Mouse (Mus musculus): ENCODE measurements around the gene 1700029I15Rik. TPM values are rescaled to one million over a fixed set of nuclear protein-coding genes. Genes with fewer than 3 reads are reported as not detected.

The 1700029I15Rik gene
- polyA plus RNA-seq, 2 experiments, result 0.85 to 1.1 TPM

DNA sequence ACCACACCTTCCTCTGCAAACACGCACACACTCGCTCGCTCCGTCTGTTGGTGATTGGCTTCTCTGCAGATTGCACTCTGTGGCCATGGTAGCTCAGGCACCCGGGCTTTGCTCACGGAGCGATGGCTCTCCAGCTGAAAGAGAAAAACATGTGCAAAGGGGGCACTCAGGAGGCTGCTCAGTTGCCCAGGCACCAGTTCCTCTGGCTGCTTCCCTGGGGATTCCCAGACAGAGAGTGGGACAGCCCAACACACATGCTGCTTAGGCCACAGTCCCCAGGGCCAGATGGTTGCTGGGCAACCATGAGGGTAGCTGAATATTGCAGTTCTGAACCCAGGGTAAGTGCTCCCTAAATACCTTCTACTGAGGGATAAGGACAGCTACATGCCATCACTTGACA is 23.3 kb downstream of the 1700029I15Rik start:
- Histone ChIP-seq H3K4me1 (replicated peaks; ENCODE audit: control insufficient read depth in 2 of 2, insufficient read depth in 2 of 2, low read length in 1 of 2) (peaks cover 0 to 2% of the 10 kb centered on the region in 2 experiments; a peak in 1 of 4 replicates), H3K9ac (replicated peaks) (no peak overlapping the region), H3K4me3 (ENCODE audit: insufficient read depth in 1 of 2, low read depth in 2 of 2, low read length in 2 of 2) (no peak overlapping the region), H3K9me3 (ENCODE audit: control insufficient read depth, low read length) (no peaks in the 10 kb centered on the region), H3K27me3 (ENCODE audit: control insufficient read depth, insufficient read depth, low read length) (peaks cover 8% of the 10 kb centered on the region), H3K4me2 (ENCODE audit: low read depth) (no peak overlapping the region), H3K36me3 (replicated peaks; ENCODE audit: control insufficient read depth, insufficient read depth, low read depth) (peaks cover 6% of the 10 kb centered on the region), H3K27ac (no peak overlapping the region)
- TF ChIP-seq EP300 (IDR thresholded peaks at IDR 0.05; ENCODE audit: low read depth) (no peak), CTCF (IDR thresholded peaks at IDR 0.05; ENCODE audit: low read depth) (no peak)
- DNase-seq (ENCODE audit: low read depth in 3 of 3, low spot score in 3 of 3), result no peak
- ATAC-seq (ENCODE audit: insufficient read depth), result no peak
- WGBS (ENCODE audit: insufficient replicate concordance), result 83% methylated on average over 7 of the region's 7 CpGs

DNA sequence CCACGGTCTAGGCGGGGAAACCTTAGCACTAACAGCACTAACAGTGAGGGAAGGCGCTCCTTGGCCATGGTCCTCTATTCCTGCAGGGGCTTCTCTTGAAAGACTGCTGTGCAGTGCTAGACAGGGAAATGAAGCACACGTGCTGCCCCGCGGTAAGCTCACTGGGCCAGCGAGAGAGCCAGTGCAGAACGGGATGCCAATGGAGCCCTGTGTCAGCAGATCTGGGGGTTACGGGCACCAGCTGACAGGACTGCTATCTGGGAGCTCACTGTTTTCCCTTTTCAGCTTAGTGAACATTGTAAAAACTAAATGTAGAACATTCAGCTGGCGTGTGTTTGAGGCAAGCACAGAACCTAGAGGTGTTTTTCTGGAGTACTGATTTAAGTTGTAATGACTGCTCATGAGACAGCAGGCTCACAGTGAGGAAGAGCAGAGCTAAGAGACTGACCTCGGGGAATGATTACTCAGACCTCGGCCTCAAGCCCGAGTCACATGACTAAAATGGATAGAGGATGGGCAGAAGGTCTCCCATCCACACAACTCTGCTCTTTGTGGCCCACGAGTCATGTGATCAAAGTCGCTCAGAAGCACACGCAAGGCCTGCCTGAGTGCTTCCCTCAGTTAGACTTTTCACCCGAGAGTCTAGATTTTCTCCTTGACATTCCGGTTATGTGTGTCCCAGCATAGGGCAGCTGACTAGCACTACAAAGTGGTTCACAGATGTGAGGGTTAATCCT is 26.1 kb downstream of the 1700029I15Rik start:
- no peaks in the 10 kb centered on the region for H3K4me1 ChIP-seq (replicated peaks; ENCODE audit: control insufficient read depth in 2 of 2, insufficient read depth in 2 of 2, low read length in 1 of 2)
- no peak for DNase-seq (ENCODE audit: low read depth in 3 of 3, low spot score in 3 of 3)

DNA sequence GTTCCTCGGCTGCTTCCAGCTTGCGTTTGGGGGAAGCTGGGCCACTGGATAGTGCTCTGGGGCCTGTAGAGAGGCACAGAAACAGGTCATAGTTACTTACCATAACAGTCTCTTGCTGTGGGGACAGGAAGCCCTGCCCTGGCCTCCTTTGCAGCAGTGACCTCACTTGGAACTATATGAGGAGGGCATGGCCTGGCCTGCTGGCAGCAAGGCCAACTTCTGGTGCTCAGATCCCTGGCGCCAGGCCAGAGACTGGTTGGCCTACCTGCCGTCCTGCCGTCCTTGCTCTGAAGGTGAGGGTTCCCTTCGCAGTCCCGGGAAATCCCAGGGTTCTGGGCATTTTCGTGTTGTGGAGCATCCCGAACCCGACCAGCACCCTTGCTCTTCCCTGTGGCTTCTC is 29.4 kb downstream of the 1700029I15Rik start:
- Histone ChIP-seq H3K27me3 (ENCODE audit: control insufficient read depth, insufficient read depth, low read length) (no peaks in the 10 kb centered on the region), H3K36me3 (replicated peaks; ENCODE audit: control insufficient read depth, insufficient read depth, low read depth) (peaks cover 26% of the 10 kb centered on the region), H3K4me2 (ENCODE audit: low read depth) (no peak overlapping the region), H3K27ac (no peak overlapping the region), H3K4me1 (replicated peaks; ENCODE audit: control insufficient read depth in 2 of 2, insufficient read depth in 2 of 2, low read length in 1 of 2) (no peaks in the 10 kb centered on the region), H3K9ac (replicated peaks) (no peak overlapping the region), H3K4me3 (ENCODE audit: insufficient read depth in 1 of 2, low read depth in 2 of 2, low read length in 2 of 2) (no peak overlapping the region), H3K9me3 (ENCODE audit: control insufficient read depth, low read length) (no peaks in the 10 kb centered on the region)
- TF ChIP-seq CTCF (IDR thresholded peaks at IDR 0.05; ENCODE audit: low read depth) (no peak), EP300 (IDR thresholded peaks at IDR 0.05; ENCODE audit: low read depth) (no peak)
- WGBS (ENCODE audit: insufficient replicate concordance), result 86% methylated on average over 10 of the region's 10 CpGs
- DNase-seq (ENCODE audit: low read depth in 3 of 3, low spot score in 3 of 3) (no peak), ATAC-seq (ENCODE audit: insufficient read depth) (no peak)

More for the DNA sequence above, 26.1 kb downstream of the 1700029I15Rik start:
- no peaks in the 10 kb centered on the region for H3K27me3 ChIP-seq (ENCODE audit: control insufficient read depth, insufficient read depth, low read length)
- no peak for ATAC-seq (ENCODE audit: insufficient read depth)
- H3K9me3 ChIP-seq (ENCODE audit: control insufficient read depth, low read length), result no peaks in the 10 kb centered on the region
- H3K4me3 ChIP-seq (ENCODE audit: insufficient read depth in 1 of 2, low read depth in 2 of 2, low read length in 2 of 2), result no peak overlapping the region
- no peak overlapping the region for H3K9ac ChIP-seq (replicated peaks)
- H3K36me3 ChIP-seq (replicated peaks; ENCODE audit: control insufficient read depth, insufficient read depth, low read depth), result peaks cover 19% of the 10 kb centered on the region
- H3K4me2 ChIP-seq (ENCODE audit: low read depth), result no peak overlapping the region
- TF ChIP-seq CTCF (IDR thresholded peaks at IDR 0.05; ENCODE audit: low read depth) (no peak), EP300 (IDR thresholded peaks at IDR 0.05; ENCODE audit: low read depth) (no peak)
- 82% methylated on average over 18 of the region's 18 CpGs for WGBS (ENCODE audit: insufficient replicate concordance)
- H3K27ac ChIP-seq, result no peak overlapping the region

DNA sequence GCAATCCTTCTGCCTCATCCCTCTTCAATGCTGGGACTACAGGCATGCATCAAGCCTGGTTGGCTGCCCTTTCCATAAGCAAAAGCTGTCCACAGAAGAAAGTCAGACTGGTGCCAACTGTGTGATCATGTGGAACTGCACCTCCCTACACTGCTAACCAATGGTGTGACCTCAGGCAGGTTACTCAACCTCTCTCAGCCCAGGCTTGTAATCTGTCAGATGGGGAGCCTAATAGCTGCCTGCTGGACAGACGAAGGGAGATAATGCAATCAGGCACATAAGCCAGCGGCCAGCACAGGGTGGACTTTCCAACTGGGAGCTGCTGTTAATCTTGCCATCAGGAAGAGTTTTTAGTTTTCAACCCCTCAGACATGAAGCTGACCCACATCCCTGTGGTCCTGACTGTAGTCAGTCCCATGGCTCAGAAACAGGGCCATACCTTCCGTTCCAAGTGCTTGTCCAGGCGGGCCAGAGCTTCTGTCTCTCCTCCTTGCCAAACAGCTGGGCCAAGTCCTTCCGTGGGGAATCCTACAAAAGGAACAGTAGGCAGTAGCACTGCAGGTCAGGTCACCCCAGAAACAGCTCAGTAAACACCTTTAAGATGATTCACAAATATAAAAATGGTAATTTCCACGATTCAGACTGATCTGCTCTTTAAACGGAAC is 39.5 kb downstream of the 1700029I15Rik start:
- Histone ChIP-seq H3K4me2 (ENCODE audit: low read depth) (no peak overlapping the region), H3K9me3 (ENCODE audit: control insufficient read depth, low read length) (no peaks in the 10 kb centered on the region), H3K4me3 (ENCODE audit: insufficient read depth in 1 of 2, low read depth in 2 of 2, low read length in 2 of 2) (no peak overlapping the region), H3K27ac (no peak overlapping the region), H3K36me3 (replicated peaks; ENCODE audit: control insufficient read depth, insufficient read depth, low read depth) (peaks cover 32% of the 10 kb centered on the region), H3K4me1 (replicated peaks; ENCODE audit: control insufficient read depth in 2 of 2, insufficient read depth in 2 of 2, low read length in 1 of 2) (peaks cover 0 to 4% of the 10 kb centered on the region in 2 experiments; a peak in 1 of 4 replicates), H3K9ac (replicated peaks) (no peak overlapping the region), H3K27me3 (ENCODE audit: control insufficient read depth, insufficient read depth, low read length) (no peaks in the 10 kb centered on the region)
- no peak for TF ChIP-seq CTCF (IDR thresholded peaks at IDR 0.05; ENCODE audit: low read depth)
- no peak for TF ChIP-seq EP300 (IDR thresholded peaks at IDR 0.05; ENCODE audit: low read depth)
- 77% methylated on average over 7 of the region's 7 CpGs for WGBS (ENCODE audit: insufficient replicate concordance)
- ATAC-seq (ENCODE audit: insufficient read depth) (no peak), DNase-seq (ENCODE audit: low read depth in 3 of 3, low spot score in 3 of 3) (no peak)

DNA sequence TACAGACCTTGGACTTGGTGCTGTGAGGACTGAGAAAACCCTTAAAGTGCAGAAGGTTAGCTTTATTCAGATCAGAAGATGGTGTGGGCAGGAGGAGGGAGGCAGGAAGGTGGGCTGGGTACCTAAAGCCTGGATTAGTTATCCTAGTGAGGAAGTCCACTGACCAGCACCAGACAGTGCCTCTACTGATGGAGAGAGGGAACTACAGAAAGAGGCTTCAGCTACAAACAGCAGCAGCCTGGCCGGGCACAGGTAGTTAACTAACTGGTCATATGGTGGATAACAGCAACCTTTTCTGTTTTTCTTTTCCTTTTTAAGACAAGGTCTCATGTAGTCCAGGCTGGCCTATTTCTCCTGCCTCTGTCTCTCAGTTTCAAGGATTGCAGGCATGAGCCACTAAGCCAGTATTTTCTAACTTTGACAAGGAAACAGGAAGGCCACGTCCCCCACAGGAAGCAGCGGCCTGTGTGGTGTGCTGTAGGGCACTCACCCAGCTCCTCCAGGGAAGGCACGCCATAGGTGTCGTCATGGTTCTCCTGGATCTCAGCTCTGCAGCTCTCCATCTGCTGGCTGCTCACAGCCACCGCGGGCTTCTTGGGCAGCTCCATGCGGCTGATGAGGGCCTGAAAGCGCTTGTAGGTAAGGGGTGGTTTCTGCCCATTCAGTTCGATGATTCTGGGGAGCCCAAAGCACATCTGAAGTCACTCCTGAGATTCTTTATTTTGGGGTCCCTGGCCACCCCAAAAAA is 40.2 kb downstream of the 1700029I15Rik start:
- Histone ChIP-seq H3K9ac (replicated peaks) (no peak overlapping the region), H3K27me3 (ENCODE audit: control insufficient read depth, insufficient read depth, low read length) (no peaks in the 10 kb centered on the region), H3K27ac (no peak overlapping the region), H3K9me3 (ENCODE audit: control insufficient read depth, low read length) (no peaks in the 10 kb centered on the region), H3K4me3 (ENCODE audit: insufficient read depth in 1 of 2, low read depth in 2 of 2, low read length in 2 of 2) (no peak overlapping the region), H3K4me2 (ENCODE audit: low read depth) (no peak overlapping the region), H3K4me1 (replicated peaks; ENCODE audit: control insufficient read depth in 2 of 2, insufficient read depth in 2 of 2, low read length in 1 of 2) (peaks cover 0 to 5% of the 10 kb centered on the region in 2 experiments; a peak in 2 of 4 replicates), H3K36me3 (replicated peaks; ENCODE audit: control insufficient read depth, insufficient read depth, low read depth) (peaks cover 32% of the 10 kb centered on the region)
- peak; percentile 38 for TF ChIP-seq CTCF (IDR thresholded peaks at IDR 0.05; ENCODE audit: low read depth)
- TF ChIP-seq EP300 (IDR thresholded peaks at IDR 0.05; ENCODE audit: low read depth), result no peak
- no peak for ATAC-seq (ENCODE audit: insufficient read depth)
- WGBS (ENCODE audit: insufficient replicate concordance), result 44% methylated on average over 10 of the region's 10 CpGs
- DNase-seq (ENCODE audit: low read depth in 3 of 3, low spot score in 3 of 3), result no peak

Measured in liver, embryonic 14.5 days (tissue).